ENCODE assay signal across 9 mouse cellular contexts in genomic region chr16:46121420-46121819, GRCm38 (mm10). TPM values are rescaled to one million over a fixed set of nuclear protein-coding genes. Genes with fewer than 3 reads are reported as not detected.
DNase-seq lines count a peak whose midpoint lies in the region; ATAC-seq and TF ChIP-seq lines count a peak whose summit lies in the region.
"Had no signal": no experiment of that assay in that cellular context is flagged by ENCODE, and none has a peak within 500 bp of the region (broad histone marks: within the 10 kb centered on the region; RNA-seq: fewer than 3 reads in every experiment).

No protein-coding gene starts in this region.

- DNase-seq in kidney, postnatal 0 days (ENCODE audit: low spot score): peak; percentile 14
- no peak for DNase-seq in kidney, postnatal 25 days
- no peak for DNase-seq in Patski (ENCODE audit: low read depth, low spot score)
- peak; percentile 23 for DNase-seq in embryo, embryonic 11.5 days (ENCODE audit: low read depth, low spot score)
- peak; percentile 6 for DNase-seq in lung, postnatal 36 days
- DNase-seq in thymus, adult 18-20 months: peak; percentile 43 to 47
- no peak for DNase-seq in urinary bladder, postnatal 36 days (ENCODE audit: low spot score in 2 of 2)

- no peaks in the 10 kb centered on the region for H3K9me3 ChIP-seq in kidney, postnatal 0 days (replicated peaks; ENCODE audit: low read length)
- no peaks in the 10 kb centered on the region for H3K9me3 ChIP-seq in hindbrain, embryonic 16.5 days (ENCODE audit: control insufficient read depth, low read length)
- H3K9me3 ChIP-seq: stomach, embryonic 15.5 days had no signal

- no peak for ATAC-seq in kidney, postnatal 0 days (replicated peaks; ENCODE audit: low FRiP score, low read depth)
- ATAC-seq in Patski: no peak
- peak; percentile 81 for ATAC-seq in hindbrain, embryonic 16.5 days

- no peaks in the 10 kb centered on the region for H3K36me3 ChIP-seq in kidney, postnatal 0 days (ENCODE audit: insufficient read depth, low read length)
- no peaks in the 10 kb centered on the region for H3K36me3 ChIP-seq in hindbrain, embryonic 16.5 days (ENCODE audit: control insufficient read depth, insufficient read depth, low read length)
- H3K36me3 ChIP-seq: stomach, embryonic 15.5 days had no signal

- H3K4me1 ChIP-seq in kidney, postnatal 0 days (replicated peaks; ENCODE audit: insufficient read depth, low read length): no peaks in the 10 kb centered on the region
- no peaks in the 10 kb centered on the region; the same call in 1 of the 2 replicates for H3K4me1 ChIP-seq in hindbrain, embryonic 16.5 days (ENCODE audit: control insufficient read depth, insufficient read depth, low read depth, low read length)
- H3K4me1 ChIP-seq: stomach, embryonic 15.5 days had no signal

- H3K4me3 ChIP-seq in kidney, postnatal 0 days (replicated peaks; ENCODE audit: low read depth, low read length): no peak overlapping the region
- H3K4me3 ChIP-seq in hindbrain, embryonic 16.5 days (ENCODE audit: low read length): no peak overlapping the region
- H3K4me3 ChIP-seq: stomach, embryonic 15.5 days had no signal

- TF ChIP-seq CTCF in kidney, postnatal 0 days (IDR thresholded peaks at IDR 0.05; ENCODE audit: low read depth): peak; percentile 64
- TF ChIP-seq CTCF in Patski (IDR thresholded peaks at IDR 0.05): peak; percentile 49

- in situ Hi-C loops in Patski (cut with MboI; ENCODE audit: low pct_unique_long_range_greater_than_20kb): no loop called here

- no peak overlapping the region for H3K27ac ChIP-seq in kidney, postnatal 0 days
- no peak overlapping the region for H3K27ac ChIP-seq in hindbrain, embryonic 16.5 days (ENCODE audit: low read depth, low read length)
- H3K27ac ChIP-seq: stomach, embryonic 15.5 days had no signal

- H3K4me2 ChIP-seq in kidney, postnatal 0 days (ENCODE audit: low read length): no peak overlapping the region
- no peak overlapping the region for H3K4me2 ChIP-seq in hindbrain, embryonic 16.5 days (ENCODE audit: low read length)
- H3K4me2 ChIP-seq: stomach, embryonic 15.5 days had no signal

- POLR2A ChIA-PET in Patski (lab: Charles Lee): no interaction called here

- 39% methylated on average over 2 of the region's 2 CpGs for WGBS in kidney, postnatal 0 days
- 39% methylated on average over 2 of the region's 2 CpGs for WGBS in hindbrain, embryonic 16.5 days

- CTCF ChIA-PET in Patski (lab: Charles Lee): no interaction called here

- no peak overlapping the region for H3K9ac ChIP-seq in kidney, postnatal 0 days (ENCODE audit: low read depth, low read length)
- no peak overlapping the region for H3K9ac ChIP-seq in hindbrain, embryonic 16.5 days (ENCODE audit: low read depth, low read length)
- H3K9ac ChIP-seq: stomach, embryonic 15.5 days had no signal

- no peaks in the 10 kb centered on the region for H3K27me3 ChIP-seq in kidney, postnatal 0 days (ENCODE audit: insufficient read depth, low read length)
- H3K27me3 ChIP-seq in Patski: peaks cover 4% of the 10 kb centered on the region
- no peaks in the 10 kb centered on the region for H3K27me3 ChIP-seq in hindbrain, embryonic 16.5 days (replicated peaks; ENCODE audit: control insufficient read depth, insufficient read depth, low read length)
- H3K27me3 ChIP-seq: stomach, embryonic 15.5 days had no signal

RNA-seq across cellular contexts. Expression of gene Cd96, which starts 1.4 kb away (rescaled TPM):
- polyA plus RNA-seq in kidney, postnatal 0 days (2015; fragmentation: Nextera tagmentation; extraction: Ambion mirVana): not detected in 2 replicates
- 0.04 TPM for polyA plus RNA-seq in Patski (2021)
- polyA plus RNA-seq in hindbrain, embryonic 16.5 days (2015; fragmentation: Nextera tagmentation; extraction: Ambion mirVana): 0.06 TPM in 2 replicates

RNA-seq across cellular contexts. Expression of gene Gm4737, which starts 33.5 kb away (rescaled TPM):
- polyA plus RNA-seq in kidney, postnatal 0 days (2015; fragmentation: Nextera tagmentation; extraction: Ambion mirVana): 3.5 and 4.1 TPM in 2 replicates
- polyA plus RNA-seq in Patski (2021): 92.0 TPM
- polyA plus RNA-seq in hindbrain, embryonic 16.5 days (2015; fragmentation: Nextera tagmentation; extraction: Ambion mirVana): 2.0 and 4.1 TPM in 2 replicates

Comparison
In these comparisons a context has a peak if more than half of its experiments do, and no peak if none do; other contexts are left out.
1. DNase-seq: peak in kidney, postnatal 0 days (single experiment), embryo, embryonic 11.5 days (single experiment), lung, postnatal 36 days (single experiment) and thymus, adult 18-20 months (2 of 2); none in kidney, postnatal 25 days (0 of 2), Patski (single experiment) and urinary bladder, postnatal 36 days (0 of 2).
2. RNA of gene Gm4737, which starts 33.5 kb away (polyA plus RNA-seq): 92.0 TPM in Patski (single experiment); 2.0 to 4.1 TPM in hindbrain, embryonic 16.5 days and 3.5 to 4.1 TPM in kidney, postnatal 0 days; every median in the first group is over 10 times any median in the second.